Mouse (Mus musculus) retina, postnatal 7 days (tissue): ENCODE data around the gene Sec14l1.
"Not testable (repeated sequence)": the region's sequence is repeated elsewhere in the genome, so short reads cannot be mapped to it uniquely, and the experiment has no call there.

Experiments
- DNase-seq: peaks from one replicate; pipeline ENCODE4 v3.0.0-alpha.2; 2012; ENCODE audit warnings: low read depth, low spot score

Sec14l1 gene

GRCm38 (mm10) chr11:117114592-117115345 is at the start of gene Sec14l1:
Gene Sec14l1 (plus strand): TSS chr11:117115168.
- DNase-seq, result peak; percentile 96

DNA sequence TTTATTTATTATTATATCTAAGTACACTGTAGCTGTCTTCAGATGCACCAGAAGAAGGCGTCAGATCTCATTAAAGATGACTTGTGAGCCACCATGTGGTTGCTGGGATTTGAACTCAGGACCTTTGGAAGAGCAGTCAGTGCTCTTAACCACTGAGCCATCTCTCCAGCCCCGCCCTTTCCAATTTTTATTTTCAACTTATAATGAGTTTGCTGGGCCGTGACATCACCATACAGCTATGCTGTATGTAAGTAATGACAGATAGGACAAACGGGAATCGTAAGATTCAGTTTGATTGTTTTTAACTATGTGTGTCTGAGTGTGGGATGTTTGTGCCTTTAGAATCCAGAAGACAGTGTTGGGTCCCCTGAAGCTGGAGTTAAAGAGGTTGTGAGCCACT is 49.4 kb upstream of the Sec14l1 start:
- DNase-seq, result not testable (repeated sequence)

DNA sequence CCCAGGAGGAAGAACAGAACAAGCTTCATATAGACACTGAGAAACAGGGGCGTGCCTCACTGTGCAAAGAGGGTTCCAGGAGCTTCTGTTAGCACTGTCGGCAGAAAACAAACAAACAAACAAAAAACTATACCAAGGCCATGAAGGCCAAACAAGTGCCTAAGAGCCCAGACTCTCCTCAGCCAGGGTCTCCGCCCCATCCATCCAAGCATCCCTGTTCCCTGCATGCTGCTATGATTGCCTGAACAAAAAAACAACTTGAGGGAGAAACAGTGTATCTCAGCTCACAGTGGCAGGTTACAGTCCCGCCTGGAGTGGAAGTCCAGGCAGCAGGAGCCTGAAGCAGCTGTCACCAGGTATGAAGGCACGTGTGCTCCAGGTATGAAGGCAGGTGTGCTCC is 48.2 kb upstream of the Sec14l1 start:
- no peak for DNase-seq

DNA sequence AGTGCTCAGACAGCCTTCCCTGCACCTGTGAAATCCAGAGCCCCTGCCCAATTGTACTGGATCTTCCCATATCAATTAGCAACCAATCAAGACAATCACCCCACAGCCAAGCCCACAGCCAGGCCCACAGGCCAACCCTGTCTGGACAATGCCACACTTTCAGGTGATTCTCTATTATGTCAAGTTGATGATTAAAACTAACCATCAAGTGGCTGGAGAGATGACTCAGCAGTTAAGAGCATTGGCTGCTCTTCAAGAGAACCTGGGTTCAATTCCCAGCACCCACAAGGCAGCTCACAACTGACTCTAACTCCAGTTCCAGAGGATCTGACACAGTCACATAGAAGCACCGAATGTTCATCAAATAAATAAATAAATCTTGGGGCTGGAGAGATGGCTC is 46.6 kb upstream of the Sec14l1 start:
- no peak for DNase-seq

- DNase-seq, result no peak
Observed at GRCm38 (mm10) chr11:117069027-117069426, 45.9 kb upstream of the Sec14l1 start.

GRCm38 (mm10) chr11:117070711-117071110 is 44.3 kb upstream of the Sec14l1 start:
- no peak for DNase-seq

DNA sequence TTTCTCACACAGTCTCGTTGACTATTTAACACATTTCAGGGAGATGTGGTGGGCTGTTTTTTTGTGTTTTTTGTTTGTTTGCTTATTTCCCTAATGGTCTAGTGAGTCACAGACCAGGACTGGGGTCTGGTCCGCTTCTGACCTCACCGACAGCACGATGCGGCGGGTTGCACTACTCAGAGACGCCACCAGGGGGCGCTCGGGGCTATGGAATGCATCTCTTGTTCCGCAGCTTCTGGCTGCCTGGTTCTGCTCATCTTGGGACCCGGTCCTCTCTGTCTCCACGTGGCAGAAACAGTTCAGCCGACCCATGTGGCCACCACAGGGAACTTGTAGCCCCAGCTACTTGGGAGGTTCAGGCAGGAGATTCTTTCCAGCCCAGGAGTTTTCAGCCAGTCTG is 42.8 kb upstream of the Sec14l1 start:
- peak; percentile 64 for DNase-seq

DNA sequence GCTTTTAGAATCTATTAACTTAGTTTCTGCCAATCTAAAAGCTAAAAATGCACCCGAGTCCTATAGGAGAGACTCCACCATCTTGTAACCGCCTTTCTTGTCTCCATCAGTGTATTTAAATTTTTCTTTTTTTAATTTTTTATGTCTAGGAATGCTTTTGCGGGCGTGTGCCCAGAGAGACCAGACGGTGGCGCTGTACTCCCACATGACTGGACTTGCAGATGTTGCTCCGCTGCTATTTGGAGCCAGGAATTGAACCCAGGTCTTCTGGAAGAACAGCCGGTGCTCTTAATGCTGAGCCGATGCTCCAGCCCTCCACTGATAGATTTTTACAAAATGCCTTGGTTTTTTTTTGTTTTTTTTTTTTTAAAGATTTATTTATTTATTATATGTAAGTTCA is 41.5 kb upstream of the Sec14l1 start:
- DNase-seq, result no peak

GRCm38 (mm10) chr11:117076576-117077196 is 38.3 kb upstream of the Sec14l1 start:
- DNase-seq, result peak; percentile 82

GRCm38 (mm10) chr11:117077227-117077626 is 37.7 kb upstream of the Sec14l1 start:
- no peak for DNase-seq

GRCm38 (mm10) chr11:117077902-117078301 is 37.1 kb upstream of the Sec14l1 start:
- no peak for DNase-seq

- DNase-seq, result no peak
Observed at GRCm38 (mm10) chr11:117078637-117079240, 36.2 kb upstream of the Sec14l1 start.

- DNase-seq, result no peak
Observed at GRCm38 (mm10) chr11:117079651-117080190, 35.2 kb upstream of the Sec14l1 start.

DNA sequence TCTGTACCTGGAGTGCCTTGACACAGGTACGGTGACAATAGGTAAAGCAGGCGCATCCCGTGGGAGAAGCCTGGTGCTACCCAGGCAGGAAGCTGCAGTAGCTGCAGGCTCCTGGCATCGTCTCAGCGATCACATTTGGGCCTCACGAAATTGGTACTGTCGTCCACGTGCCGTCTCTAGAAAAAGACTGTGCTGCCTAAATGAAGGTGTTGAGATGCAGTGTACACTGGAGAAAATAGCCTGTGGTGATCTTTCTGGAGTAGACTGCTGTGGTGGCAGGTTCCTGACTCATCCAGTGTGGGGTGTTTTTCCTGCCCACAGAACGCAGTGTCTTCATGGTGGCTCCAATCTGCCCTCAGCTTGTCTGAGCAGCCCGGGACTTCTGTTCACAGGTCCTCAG is 34.8 kb upstream of the Sec14l1 start:
- no peak for DNase-seq

DNA sequence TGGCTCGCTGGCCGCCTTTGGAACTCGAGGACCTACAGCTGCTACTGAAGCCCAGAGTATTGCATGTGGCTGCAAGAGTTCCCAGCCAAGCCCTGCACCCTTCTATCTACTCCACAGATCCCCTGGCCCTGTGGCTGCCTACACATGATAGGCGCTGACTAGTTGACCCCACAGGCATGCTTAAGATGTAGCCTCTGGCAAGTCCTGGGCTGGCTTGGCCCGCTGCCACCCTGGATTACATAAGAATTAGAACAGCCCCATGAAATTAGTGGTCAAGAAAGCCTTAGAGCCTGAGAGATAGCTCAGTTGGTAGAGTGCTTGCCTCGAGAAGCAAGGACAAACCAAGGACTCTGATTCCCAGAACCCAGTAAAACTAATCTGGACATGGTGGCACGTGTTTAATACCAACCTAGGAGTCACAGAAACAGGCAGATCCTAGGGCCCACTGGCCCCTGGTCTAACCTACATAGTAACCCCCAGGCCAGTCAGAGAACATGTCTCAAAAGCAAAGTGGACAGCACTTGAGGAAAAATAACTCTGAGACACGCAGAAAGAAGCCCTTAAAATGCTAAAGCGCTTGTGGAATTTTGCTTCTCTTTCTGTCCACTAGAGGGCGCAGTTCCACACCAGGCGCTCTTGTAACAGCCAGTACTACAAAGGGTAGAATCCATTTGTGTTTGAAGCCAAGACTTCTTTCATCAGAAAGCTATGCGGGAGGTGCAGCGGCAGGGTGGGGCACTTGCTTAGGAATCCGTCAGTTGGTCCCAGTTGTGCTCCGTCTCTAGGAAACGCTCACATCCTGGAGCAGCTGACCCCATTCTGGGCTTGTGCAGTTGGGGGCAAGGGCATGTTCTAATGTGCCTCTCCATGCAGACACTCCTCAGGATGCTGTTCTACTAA is 33.6 kb upstream of the Sec14l1 start:
- DNase-seq, result peak; percentile 75

- DNase-seq, result no peak
Observed at GRCm38 (mm10) chr11:117082353-117082934, 32.5 kb upstream of the Sec14l1 start.

GRCm38 (mm10) chr11:117083052-117083881 is 31.7 kb upstream of the Sec14l1 start:
- DNase-seq, result no peak

DNA sequence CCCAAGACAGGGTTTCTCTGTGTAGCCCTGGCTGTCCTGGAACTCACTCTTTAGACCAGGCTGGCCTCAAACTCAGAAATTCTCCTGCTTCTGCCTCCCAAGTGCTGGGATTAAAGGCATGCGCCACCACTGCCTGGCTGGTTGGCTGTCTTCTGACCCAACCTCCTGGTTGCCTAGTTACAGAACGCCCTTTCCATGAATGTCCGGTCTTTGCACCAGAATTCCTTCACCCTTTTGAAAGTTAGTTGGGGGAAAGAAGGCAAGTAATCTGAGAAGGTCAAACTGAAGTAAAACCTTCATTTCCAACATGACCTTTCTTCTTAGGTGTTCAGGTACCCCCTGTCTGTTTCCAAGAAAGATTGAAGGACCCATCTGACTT is 31.1 kb upstream of the Sec14l1 start:
- DNase-seq, result not testable (repeated sequence)

GRCm38 (mm10) chr11:117086215-117086614 is 28.8 kb upstream of the Sec14l1 start:
- DNase-seq, result no peak
